In genomic region chr12:68879425-68879824, GRCm38 (mm10) we compare ENCODE assay signal across 22 mouse cellular contexts.
DNase-seq lines count a peak whose midpoint lies in the region; ATAC-seq and TF ChIP-seq lines count a peak whose summit lies in the region.
"Had no signal": no experiment of that assay in that cellular context is flagged by ENCODE, and none has a peak within 500 bp of the region (broad histone marks: within the 10 kb centered on the region; RNA-seq: fewer than 3 reads in every experiment).

No protein-coding gene starts in this region.

- H3K36me3 ChIP-seq in lung, postnatal 0 days (ENCODE audit: insufficient read depth, low read length) = no peaks in the 10 kb centered on the region
- no peaks in the 10 kb centered on the region for H3K36me3 ChIP-seq in stomach, embryonic 15.5 days
- H3K36me3 ChIP-seq: embryonic facial prominence, embryonic 12.5 days; embryonic facial prominence, embryonic 15.5 days; hindbrain, embryonic 12.5 days had no signal

- H3K9me3 ChIP-seq in lung, postnatal 0 days (ENCODE audit: low read length) = no peaks in the 10 kb centered on the region
- H3K9me3 ChIP-seq in stomach, embryonic 15.5 days = no peaks in the 10 kb centered on the region
- H3K9me3 ChIP-seq: embryonic facial prominence, embryonic 12.5 days; embryonic facial prominence, embryonic 15.5 days; hindbrain, embryonic 12.5 days had no signal

- ATAC-seq in lung, postnatal 0 days = no peak
- peak; percentile 35; the same call in 1 of the 2 replicates for ATAC-seq in stomach, embryonic 15.5 days (ENCODE audit: insufficient read depth, low FRiP score, low read depth)
- ATAC-seq: CD4-positive, CD25-positive, alpha-beta regulatory T cell, adult 4 months; forebrain, embryonic 14.5 days; forebrain, postnatal 0 days had no signal

- TF ChIP-seq CTCF in lung, postnatal 0 days (IDR thresholded peaks at IDR 0.05) = no peak

- no peaks in the 10 kb centered on the region for H3K27me3 ChIP-seq in lung, postnatal 0 days (replicated peaks; ENCODE audit: insufficient read depth, low read length)
- no peaks in the 10 kb centered on the region for H3K27me3 ChIP-seq in stomach, embryonic 15.5 days (replicated peaks)
- H3K27me3 ChIP-seq: embryonic facial prominence, embryonic 12.5 days; embryonic facial prominence, embryonic 15.5 days; hindbrain, embryonic 12.5 days had no signal

- H3K4me2 ChIP-seq in lung, postnatal 0 days (replicated peaks; ENCODE audit: low read depth, low read length) = no peak overlapping the region
- H3K4me2 ChIP-seq in stomach, embryonic 15.5 days = no peak overlapping the region
- H3K4me2 ChIP-seq: embryonic facial prominence, embryonic 12.5 days; embryonic facial prominence, embryonic 15.5 days; heart, embryonic 11.5 days; hindbrain, embryonic 12.5 days had no signal

- no peak for TF ChIP-seq EP300 in lung, postnatal 0 days (IDR thresholded peaks at IDR 0.05)

- peak; percentile 58 for DNase-seq in kidney, postnatal 10 days
- DNase-seq in kidney, postnatal 25 days = no peak
- DNase-seq in lung, postnatal 0 days (ENCODE audit: low spot score) = peak; percentile 43
- DNase-seq in lung, postnatal 36 days = no peak
- DNase-seq in left cerebral cortex, adult 11 months (ENCODE audit: low spot score) = no peak
- DNase-seq: adrenal gland, adult 2 months; adrenal gland, postnatal 14 days; cerebellum, adult 11 months; cerebellum, adult 2 months; cerebellum, adult 9-11 months; cerebellum, postnatal 25 days; forebrain, postnatal 0 days; gastrocnemius, adult 2 months; gastrocnemius, postnatal 14 days; heart, adult 11 months had no signal

- H3K4me3 ChIP-seq in lung, postnatal 0 days (ENCODE audit: low read depth, low read length) = no peak overlapping the region
- no peak overlapping the region for H3K4me3 ChIP-seq in stomach, embryonic 15.5 days (replicated peaks)
- H3K4me3 ChIP-seq: embryonic facial prominence, embryonic 12.5 days; embryonic facial prominence, embryonic 15.5 days; gastrocnemius, adult 2 months; hindbrain, embryonic 12.5 days had no signal

- H3K9ac ChIP-seq in lung, postnatal 0 days (replicated peaks; ENCODE audit: low read depth) = no peak overlapping the region
- H3K9ac ChIP-seq in stomach, embryonic 15.5 days = no peak overlapping the region
- H3K9ac ChIP-seq: embryonic facial prominence, embryonic 12.5 days; embryonic facial prominence, embryonic 15.5 days; forebrain, postnatal 0 days; hindbrain, embryonic 12.5 days had no signal

- no peak overlapping the region for H3K27ac ChIP-seq in lung, postnatal 0 days (ENCODE audit: low read length)
- H3K27ac ChIP-seq in stomach, embryonic 15.5 days = no peak overlapping the region
- H3K27ac ChIP-seq: embryonic facial prominence, embryonic 12.5 days; embryonic facial prominence, embryonic 15.5 days; gastrocnemius, adult 2 months; hindbrain, embryonic 12.5 days had no signal

- no peaks in the 10 kb centered on the region for H3K4me1 ChIP-seq in lung, postnatal 0 days (ENCODE audit: insufficient read depth, low read depth, low read length)
- H3K4me1 ChIP-seq in stomach, embryonic 15.5 days = no peaks in the 10 kb centered on the region
- H3K4me1 ChIP-seq: embryonic facial prominence, embryonic 12.5 days; embryonic facial prominence, embryonic 15.5 days; hindbrain, embryonic 12.5 days had no signal

Comparison
In these comparisons a context has a peak if more than half of its experiments do, and no peak if none do; other contexts are left out.
1. DNase-seq: peak in kidney, postnatal 10 days (single experiment) and lung, postnatal 0 days (single experiment); none in kidney, postnatal 25 days (0 of 2), lung, postnatal 36 days (single experiment) and left cerebral cortex, adult 11 months (single experiment).